Mouse (Mus musculus) midbrain, embryonic 13.5 days (tissue): ENCODE measurements around the gene Dhrs1. TPM values are rescaled to one million over a fixed set of nuclear protein-coding genes. Genes with fewer than 3 reads are reported as not detected.
A peak's percentile ranks its signal among the peaks of the same experiment; 100 is the strongest.

Experiments
- ATAC-seq: fragments of 200-750 bp; cut with Nextera tagmentation; 2 replicates; pipeline ENCODE4 v1.8.0; 2017; ENCODE audit warnings: mild to moderate bottlenecking, moderate TSS enrichment, moderate library complexity
- H3K27ac ChIP-seq: fragments of 300-500 bp; sonication (generic); 2 replicates; pipeline ENCODE4 v1.5.1; 2015; ENCODE audit warnings: inconsistent platforms, mild to moderate bottlenecking, moderate library complexity
- H3K27me3 ChIP-seq: fragments of 300-500 bp; sonication (generic); 2 replicates; pipeline ENCODE4 v1.6.1; 2015; ENCODE audit warnings: mild to moderate bottlenecking, inconsistent platforms
- H3K36me3 ChIP-seq: fragments of 300-500 bp; sonication (generic); 2 replicates; pipeline ENCODE4 v1.6.1; 2015; ENCODE audit warnings: mild to moderate bottlenecking, inconsistent platforms
- H3K4me1 ChIP-seq: fragments of 300-500 bp; sonication (generic); replicated peaks from 2 replicates; pipeline ENCODE4 v1.6.1; 2015; ENCODE audit warnings: inconsistent platforms
- H3K4me2 ChIP-seq: fragments of 300-500 bp; sonication (generic); replicated peaks from 2 replicates; pipeline ENCODE4 v1.6.1; 2015; ENCODE audit warnings: moderate library complexity, mild to moderate bottlenecking, inconsistent platforms
- H3K4me3 ChIP-seq: fragments of 300-500 bp; sonication (generic); replicated peaks from 2 replicates; pipeline ENCODE4 v1.5.1; 2015; ENCODE audit warnings: mild to moderate bottlenecking, inconsistent platforms
- H3K9ac ChIP-seq: fragments of 300-500 bp; sonication (generic); replicated peaks from 2 replicates; pipeline ENCODE4 v1.6.1; 2015; ENCODE audit warnings: mild to moderate bottlenecking, inconsistent platforms
- H3K9me3 ChIP-seq: fragments of 300-500 bp; sonication (generic); 2 replicates; pipeline ENCODE4 v1.6.1; 2016; ENCODE audit warnings: mild to moderate bottlenecking, inconsistent platforms
- WGBS: fragments of 180-500 bp; shearing (Covaris S2); methylation state at CpG from one replicate; pipeline ENCODE4 v1.1.7; 2015; 5-methylcytosine and 5-hydroxymethylcytosine counted together
- polyA plus RNA-seq: library from polyadenylated mRNA; unstranded; fragments of >200 nt; fragmentation: Nextera tagmentation; extraction: Ambion mirVana; gene quantifications from 2 replicates; pipeline ENCODE4 v1.2.1, GENCODE M21; 2015

Dhrs1 gene
- polyA plus RNA-seq, 1 experiment from 2014 or later, result 68.8 TPM

- Histone ChIP-seq H3K27me3 (peaks cover 40% of the 10 kb centered on the region), H3K4me2 (no peak overlapping the region), H3K9ac (no peak overlapping the region), H3K36me3 (no peaks in the 10 kb centered on the region), H3K27ac (no peak overlapping the region), H3K9me3 (no peaks in the 10 kb centered on the region), H3K4me1 (peaks cover 20% of the 10 kb centered on the region), H3K4me3 (no peak overlapping the region)
- 72% methylated on average over 16 of the region's 16 CpGs for WGBS
- no peak for ATAC-seq
These were observed 34.2 kb upstream of the Dhrs1 start for GRCm38 (mm10) chr14:55779656-55780055.

DNA sequence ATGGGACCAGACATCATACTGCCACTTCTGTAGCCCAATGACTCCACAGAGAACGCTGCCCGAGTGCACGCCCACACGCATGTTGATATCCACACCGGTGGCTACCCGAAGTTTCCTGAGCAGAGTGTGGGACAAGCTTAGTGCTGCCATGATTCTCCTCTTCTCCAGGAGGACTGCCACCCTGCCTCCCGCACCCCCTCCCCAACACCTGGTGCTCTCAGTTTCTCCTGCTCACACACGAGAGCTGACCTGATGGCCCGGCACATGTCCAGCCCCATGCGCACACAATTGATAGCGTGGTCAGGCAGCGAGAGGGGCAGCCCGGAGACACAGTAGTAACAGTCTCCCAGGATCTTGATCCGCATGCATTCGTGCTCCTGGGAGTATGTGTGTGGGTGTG, 33.2 kb upstream of the Dhrs1 start:
- Histone ChIP-seq H3K27ac (no peak overlapping the region), H3K4me1 (peaks cover 16% of the 10 kb centered on the region), H3K9ac (no peak overlapping the region), H3K27me3 (peaks cover 36% of the 10 kb centered on the region), H3K36me3 (no peaks in the 10 kb centered on the region), H3K9me3 (no peaks in the 10 kb centered on the region), H3K4me2 (no peak overlapping the region), H3K4me3 (no peak overlapping the region)
- WGBS, result 94% methylated on average over 15 of the region's 15 CpGs
- no peak for ATAC-seq

- no peak overlapping the region for H3K4me2 ChIP-seq
These were observed 32.3 kb upstream of the Dhrs1 start for GRCm38 (mm10) chr14:55777806-55778205.

GRCm38 (mm10) chr14:55777176-55777575, 31.7 kb upstream of the Dhrs1 start:
- H3K27ac ChIP-seq, result no peak overlapping the region
- no peak overlapping the region for H3K9ac ChIP-seq
- H3K36me3 ChIP-seq, result no peaks in the 10 kb centered on the region
- H3K27me3 ChIP-seq, result peaks cover 27% of the 10 kb centered on the region
- H3K4me3 ChIP-seq, result no peak overlapping the region
- peaks cover 9% of the 10 kb centered on the region; the same call in 1 of the 2 replicates for H3K4me1 ChIP-seq
- no peak for ATAC-seq
- no peaks in the 10 kb centered on the region for H3K9me3 ChIP-seq
- no peak overlapping the region for H3K4me2 ChIP-seq
- WGBS, result 55% methylated on average over 3 of the region's 3 CpGs

More at GRCm38 (mm10) chr14:55777806-55778205, 32.3 kb upstream of the Dhrs1 start:
- Histone ChIP-seq H3K4me1 (peaks cover 9% of the 10 kb centered on the region; the same call in 1 of the 2 replicates), H3K27ac (no peak overlapping the region), H3K9me3 (no peaks in the 10 kb centered on the region), H3K9ac (no peak overlapping the region), H3K27me3 (peaks cover 33% of the 10 kb centered on the region), H3K4me3 (no peak overlapping the region), H3K36me3 (no peaks in the 10 kb centered on the region)
- 91% methylated on average over 11 of the region's 11 CpGs for WGBS
- ATAC-seq, result no peak

DNA sequence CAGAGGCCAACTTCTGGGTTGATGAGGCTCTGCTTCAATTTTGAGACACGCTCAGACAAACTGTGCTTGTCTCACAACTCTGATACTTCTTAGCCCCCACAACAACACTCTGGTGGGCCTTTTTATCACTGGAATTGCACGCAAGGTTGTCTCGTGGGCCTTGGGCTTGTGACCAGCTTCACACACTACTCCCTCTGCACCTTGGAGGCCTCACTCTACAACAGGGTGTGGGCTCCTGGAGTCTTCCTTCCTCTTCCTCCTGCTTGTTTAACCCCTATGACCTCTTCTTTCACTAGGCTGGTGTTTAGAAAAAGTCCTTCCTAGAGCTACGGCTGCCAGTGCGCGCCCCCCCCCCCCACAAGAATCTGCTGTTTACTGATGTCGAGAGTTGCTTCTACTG, 31.2 kb upstream of the Dhrs1 start:
- Histone ChIP-seq H3K9ac (no peak overlapping the region), H3K27ac (no peak overlapping the region), H3K27me3 (peaks cover 22% of the 10 kb centered on the region), H3K9me3 (no peaks in the 10 kb centered on the region), H3K4me1 (peaks cover 8% of the 10 kb centered on the region; the same call in 1 of the 2 replicates), H3K4me2 (no peak overlapping the region), H3K36me3 (no peaks in the 10 kb centered on the region), H3K4me3 (no peak overlapping the region)
- ATAC-seq, result no peak
- WGBS, result 73% methylated on average over 7 of the region's 7 CpGs

- no peak overlapping the region for H3K4me2 ChIP-seq
- no peaks in the 10 kb centered on the region for H3K9me3 ChIP-seq
- H3K4me3 ChIP-seq, result no peak overlapping the region
- ATAC-seq, result no peak
- 0 out of 2 replicates have a peak, but pooled peaks cover 6% of the 10 kb centered on the region for H3K4me1 ChIP-seq
- H3K27ac ChIP-seq, result no peak overlapping the region
- H3K9ac ChIP-seq, result no peak overlapping the region
- no peaks in the 10 kb centered on the region for H3K36me3 ChIP-seq
- peaks cover 68% of the 10 kb centered on the region for H3K27me3 ChIP-seq
- WGBS, result 75% methylated on average over 16 of the region's 16 CpGs
These were observed 23.7 kb upstream of the Dhrs1 start for GRCm38 (mm10) chr14:55769087-55769703.

GRCm38 (mm10) chr14:55768555-55768954, 23.1 kb upstream of the Dhrs1 start:
- peaks cover 72% of the 10 kb centered on the region for H3K27me3 ChIP-seq
- H3K27ac ChIP-seq, result no peak overlapping the region
- WGBS, result 92% methylated on average over 6 of the region's 6 CpGs
- no peaks in the 10 kb centered on the region for H3K9me3 ChIP-seq
- H3K36me3 ChIP-seq, result no peaks in the 10 kb centered on the region
- H3K9ac ChIP-seq, result no peak overlapping the region
- no peak overlapping the region for H3K4me3 ChIP-seq
- H3K4me1 ChIP-seq, result 0 out of 2 replicates have a peak, but pooled peaks cover 6% of the 10 kb centered on the region
- H3K4me2 ChIP-seq, result no peak overlapping the region
- no peak for ATAC-seq

GRCm38 (mm10) chr14:55767519-55768414, 22.3 kb upstream of the Dhrs1 start:
- H3K4me3 ChIP-seq, result peak overlapping the region; percentile 45
- peak; percentile 85 for ATAC-seq
- H3K9ac ChIP-seq, result peak overlapping the region; percentile 60
- peak overlapping the region; percentile 76 for H3K4me2 ChIP-seq
- no peaks in the 10 kb centered on the region for H3K9me3 ChIP-seq
- WGBS, result 12% methylated on average over 52 of the region's 52 CpGs
- no peak overlapping the region for H3K27ac ChIP-seq
- peaks cover 75% of the 10 kb centered on the region for H3K27me3 ChIP-seq
- H3K36me3 ChIP-seq, result no peaks in the 10 kb centered on the region
- peaks cover 7% of the 10 kb centered on the region for H3K4me1 ChIP-seq

DNA sequence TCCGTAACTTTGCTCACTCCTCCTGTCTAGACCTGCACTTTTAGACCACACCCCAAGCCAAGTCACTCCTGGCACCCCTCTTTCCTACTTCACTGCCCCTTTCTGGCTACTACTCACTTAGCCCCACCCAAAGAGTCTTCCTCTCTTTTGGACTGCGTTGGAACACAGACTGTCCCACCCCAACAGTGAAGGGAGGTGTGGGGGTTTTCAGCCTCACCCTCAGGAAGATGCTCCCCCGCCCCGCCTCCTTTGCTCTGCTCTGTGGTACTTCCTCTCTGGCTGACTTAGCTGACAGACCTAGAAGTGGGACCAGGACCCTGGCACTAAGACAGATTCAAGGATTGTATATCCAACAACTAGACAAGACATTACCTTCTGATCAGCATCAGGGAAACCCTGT, 20.2 kb upstream of the Dhrs1 start, which contains the start of gene Ltb4r1:
Ltb4r1 (plus strand) TSS at position 267 of the 400 bp plus-strand sequence.
- Histone ChIP-seq H3K36me3 (no peaks in the 10 kb centered on the region), H3K4me1 (peaks cover 20% of the 10 kb centered on the region), H3K4me2 (no peak within 1 kb of the TSS), H3K9ac (no peak within 1 kb of the TSS), H3K27ac (no peak within 1 kb of the TSS), H3K4me3 (no peak within 1 kb of the TSS), H3K27me3 (peaks cover 92% of the 10 kb centered on the region), H3K9me3 (no peaks in the 10 kb centered on the region)
- no peak for ATAC-seq
- WGBS, result 75% methylated on average over 4 of the region's 4 CpGs

DNA sequence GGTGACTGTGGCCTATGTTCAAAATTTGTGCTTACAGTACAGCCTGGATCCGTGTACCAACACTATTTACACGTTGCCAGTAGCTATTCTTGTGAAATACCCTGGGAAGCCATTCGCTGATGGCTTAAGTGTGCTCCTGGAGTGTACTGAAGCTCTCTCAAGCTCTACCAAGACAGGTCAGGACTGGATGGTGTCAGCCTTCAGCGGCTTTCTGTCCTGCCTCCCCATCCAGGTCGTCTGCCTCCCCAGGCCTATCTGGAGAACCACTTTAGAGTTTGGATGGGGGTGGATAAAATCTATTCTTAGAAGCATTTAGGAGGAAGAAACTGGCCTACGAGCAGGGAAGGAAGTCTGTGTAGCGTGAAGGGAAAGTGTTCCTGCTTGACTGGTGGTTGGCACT, 17.7 kb upstream of the Dhrs1 start:
- H3K36me3 ChIP-seq, result no peaks in the 10 kb centered on the region
- no peak overlapping the region for H3K27ac ChIP-seq
- H3K4me2 ChIP-seq, result no peak overlapping the region
- H3K27me3 ChIP-seq, result peaks cover 72% of the 10 kb centered on the region
- peaks cover 22% of the 10 kb centered on the region for H3K4me1 ChIP-seq
- no peak overlapping the region for H3K9ac ChIP-seq
- ATAC-seq, result no peak
- WGBS, result 65% methylated on average over 7 of the region's 7 CpGs
- H3K4me3 ChIP-seq, result peak overlapping the region; percentile 51; the same call in 1 of the 2 replicates
- no peaks in the 10 kb centered on the region for H3K9me3 ChIP-seq

DNA sequence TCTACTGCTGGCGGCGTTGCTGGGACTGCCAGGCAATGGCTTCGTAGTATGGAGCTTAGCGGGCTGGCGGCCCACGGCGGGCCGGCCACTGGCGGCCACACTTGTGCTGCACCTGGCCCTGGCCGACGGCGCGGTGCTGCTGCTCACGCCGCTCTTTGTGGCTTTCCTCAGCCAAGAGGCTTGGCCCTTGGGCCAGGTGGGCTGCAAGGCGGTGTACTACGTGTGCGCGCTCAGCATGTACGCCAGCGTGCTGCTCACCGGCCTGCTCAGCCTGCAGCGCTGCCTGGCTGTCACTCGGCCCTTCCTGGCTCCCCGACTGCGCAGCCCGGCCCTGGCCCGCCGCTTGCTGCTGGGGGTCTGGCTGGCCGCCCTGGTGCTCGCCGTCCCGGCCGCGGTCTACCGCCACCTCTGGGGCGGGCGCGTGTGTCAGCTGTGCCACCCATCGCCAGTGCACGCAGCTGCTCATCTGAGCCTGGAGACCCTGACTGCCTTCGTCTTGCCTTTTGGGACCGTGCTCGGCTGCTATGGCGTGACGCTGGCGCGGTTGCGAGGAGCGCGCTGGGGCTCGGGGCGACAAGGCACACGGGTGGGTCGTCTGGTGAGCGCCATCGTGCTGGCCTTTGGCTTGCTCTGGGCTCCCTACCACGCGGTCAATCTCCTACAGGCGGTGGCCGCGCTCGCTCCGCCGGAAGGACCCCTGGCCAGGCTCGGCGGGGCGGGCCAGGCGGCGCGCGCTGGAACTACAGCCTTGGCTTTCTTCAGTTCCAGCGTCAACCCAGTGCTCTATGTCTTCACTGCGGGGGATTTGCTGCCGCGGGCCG, 16.7 kb upstream of the Dhrs1 start:
- Histone ChIP-seq H3K27me3 (peaks cover 64% of the 10 kb centered on the region), H3K4me1 (peaks cover 16% of the 10 kb centered on the region), H3K27ac (peak overlapping the region; percentile 56; the same call in 1 of the 2 replicates), H3K4me3 (peak overlapping the region; percentile 51), H3K36me3 (no peaks in the 10 kb centered on the region), H3K9me3 (no peaks in the 10 kb centered on the region), H3K4me2 (peak overlapping the region; percentile 88), H3K9ac (peak overlapping the region; percentile 82)
- WGBS, result under 1% methylated on average over 77 of the region's 77 CpGs
- ATAC-seq, result peak; percentile 80
